Mouse (Mus musculus): ENCODE data around the gene Actn1. TPM values are rescaled to one million over a fixed set of nuclear protein-coding genes. Genes with fewer than 3 reads are reported as not detected.

Gene Actn1
- polyA plus RNA-seq, 1 experiment from 2014 or later: 51.2 TPM

- H3K36me3 ChIP-seq (ENCODE audit: control insufficient read depth, insufficient read depth, low read length): peaks cover 13% of the 10 kb centered on the region
- H3K4me1 ChIP-seq (ENCODE audit: control insufficient read depth, insufficient read depth, low read length): no peaks in the 10 kb centered on the region
- 18% methylated on average over 35 of the region's 35 CpGs for WGBS
- peak overlapping the region; percentile 72 for H3K9ac ChIP-seq (ENCODE audit: low read length)
- no peaks in the 10 kb centered on the region for H3K27me3 ChIP-seq (ENCODE audit: control insufficient read depth, insufficient read depth, low read length)
- H3K9me3 ChIP-seq (replicated peaks; ENCODE audit: control insufficient read depth, low read length): no peaks in the 10 kb centered on the region
- H3K27ac ChIP-seq (ENCODE audit: low read length): peak overlapping the region; percentile 65
- peak overlapping the region; percentile 59 for H3K4me3 ChIP-seq (replicated peaks; ENCODE audit: low read length)
- H3K4me2 ChIP-seq (ENCODE audit: low read depth, low read length): peak overlapping the region; percentile 38
- peak; percentile 68 for ATAC-seq (ENCODE audit: insufficient read depth, low FRiP score)
Measured at GRCm38 (mm10) chr12:80168178-80168686, 91.9 kb downstream of the Actn1 start.

GRCm38 (mm10) chr12:80167321-80167720 lies 92.8 kb downstream of the Actn1 start:
- ATAC-seq (ENCODE audit: insufficient read depth, low FRiP score): no peak
- no peaks in the 10 kb centered on the region for H3K9me3 ChIP-seq (replicated peaks; ENCODE audit: control insufficient read depth, low read length)
- no peaks in the 10 kb centered on the region for H3K4me1 ChIP-seq (ENCODE audit: control insufficient read depth, insufficient read depth, low read length)
- H3K4me2 ChIP-seq (ENCODE audit: low read depth, low read length): no peak overlapping the region
- WGBS: 80% methylated on average over 3 of the region's 3 CpGs
- H3K9ac ChIP-seq (ENCODE audit: low read length): no peak overlapping the region
- no peak overlapping the region for H3K27ac ChIP-seq (ENCODE audit: low read length)
- H3K27me3 ChIP-seq (ENCODE audit: control insufficient read depth, insufficient read depth, low read length): no peaks in the 10 kb centered on the region
- peaks cover 5% of the 10 kb centered on the region; the same call in 1 of the 2 replicates for H3K36me3 ChIP-seq (ENCODE audit: control insufficient read depth, insufficient read depth, low read length)
- no peak overlapping the region for H3K4me3 ChIP-seq (replicated peaks; ENCODE audit: low read length)

- H3K4me3 ChIP-seq (replicated peaks; ENCODE audit: low read length): no peak overlapping the region
- H3K27me3 ChIP-seq (ENCODE audit: control insufficient read depth, insufficient read depth, low read length): no peaks in the 10 kb centered on the region
- no peak overlapping the region for H3K9ac ChIP-seq (ENCODE audit: low read length)
- WGBS: 74% methylated on average over 4 of the region's 4 CpGs
- no peaks in the 10 kb centered on the region for H3K4me1 ChIP-seq (ENCODE audit: control insufficient read depth, insufficient read depth, low read length)
- peaks cover 5% of the 10 kb centered on the region; the same call in 1 of the 2 replicates for H3K36me3 ChIP-seq (ENCODE audit: control insufficient read depth, insufficient read depth, low read length)
- H3K9me3 ChIP-seq (replicated peaks; ENCODE audit: control insufficient read depth, low read length): no peaks in the 10 kb centered on the region
- no peak overlapping the region for H3K4me2 ChIP-seq (ENCODE audit: low read depth, low read length)
- H3K27ac ChIP-seq (ENCODE audit: low read length): no peak overlapping the region
- no peak for ATAC-seq (ENCODE audit: insufficient read depth, low FRiP score)
Measured at GRCm38 (mm10) chr12:80166651-80167050, 93.5 kb downstream of the Actn1 start.

GRCm38 (mm10) chr12:80164526-80164925 lies 95.6 kb downstream of the Actn1 start:
- Histone ChIP-seq H3K4me3 (replicated peaks; ENCODE audit: low read length) (no peak overlapping the region), H3K4me1 (ENCODE audit: control insufficient read depth, insufficient read depth, low read length) (no peaks in the 10 kb centered on the region), H3K4me2 (ENCODE audit: low read depth, low read length) (no peak overlapping the region), H3K27ac (ENCODE audit: low read length) (no peak overlapping the region), H3K9ac (ENCODE audit: low read length) (no peak overlapping the region), H3K36me3 (ENCODE audit: control insufficient read depth, insufficient read depth, low read length) (peaks cover 5% of the 10 kb centered on the region; the same call in 1 of the 2 replicates), H3K9me3 (replicated peaks; ENCODE audit: control insufficient read depth, low read length) (no peaks in the 10 kb centered on the region), H3K27me3 (ENCODE audit: control insufficient read depth, insufficient read depth, low read length) (no peaks in the 10 kb centered on the region)
- no peak for ATAC-seq (ENCODE audit: insufficient read depth, low FRiP score)
- 82% methylated on average over 8 of the region's 8 CpGs for WGBS

DNA sequence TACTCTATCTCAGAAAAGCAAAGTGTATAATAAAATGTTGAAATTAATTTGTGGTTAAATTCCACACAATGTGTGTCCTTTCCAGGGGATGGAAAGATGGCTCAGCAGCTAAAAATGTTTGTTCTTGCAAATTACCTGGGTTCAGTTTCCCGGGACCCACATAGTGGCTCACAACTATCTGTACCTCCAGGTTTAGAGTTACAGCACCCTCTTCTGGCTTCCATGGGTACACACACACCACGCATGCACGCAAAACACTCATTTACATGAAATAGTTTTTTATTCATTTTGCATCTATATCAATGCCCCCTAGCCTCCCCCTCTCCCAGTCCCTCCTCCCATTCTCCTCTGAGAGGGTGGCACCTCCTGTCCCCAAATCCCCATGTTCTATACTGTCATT lies 97.7 kb downstream of the Actn1 start:
- WGBS: 80% methylated on average over 3 of the region's 3 CpGs
- Histone ChIP-seq H3K4me3 (replicated peaks; ENCODE audit: low read length) (no peak overlapping the region), H3K9ac (ENCODE audit: low read length) (no peak overlapping the region), H3K9me3 (replicated peaks; ENCODE audit: control insufficient read depth, low read length) (no peaks in the 10 kb centered on the region), H3K4me2 (ENCODE audit: low read depth, low read length) (no peak overlapping the region), H3K36me3 (ENCODE audit: control insufficient read depth, insufficient read depth, low read length) (peaks cover 5% of the 10 kb centered on the region; the same call in 1 of the 2 replicates), H3K27ac (ENCODE audit: low read length) (no peak overlapping the region), H3K27me3 (ENCODE audit: control insufficient read depth, insufficient read depth, low read length) (no peaks in the 10 kb centered on the region), H3K4me1 (ENCODE audit: control insufficient read depth, insufficient read depth, low read length) (no peaks in the 10 kb centered on the region)
- no peak for ATAC-seq (ENCODE audit: insufficient read depth, low FRiP score)

DNA sequence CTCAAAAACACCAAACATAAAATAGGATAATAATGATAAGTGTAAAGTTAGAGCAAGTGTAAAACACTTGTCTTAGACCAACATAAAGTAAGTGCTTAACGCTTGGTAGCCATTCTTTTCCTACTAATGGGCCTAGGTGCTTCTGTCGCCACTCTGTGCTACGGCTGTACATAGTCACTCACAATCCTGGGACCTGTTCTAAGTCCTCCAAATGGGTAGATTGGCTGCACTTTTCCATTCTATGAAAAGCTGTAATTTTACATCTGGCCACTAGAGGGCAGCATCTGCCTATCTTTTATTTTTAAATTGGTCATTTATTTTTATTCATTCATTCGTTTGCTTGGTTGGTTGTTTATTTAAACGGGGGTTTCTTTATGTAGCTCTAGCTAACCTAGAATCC lies 102.5 kb downstream of the Actn1 start:
- no peaks in the 10 kb centered on the region for H3K4me1 ChIP-seq (ENCODE audit: control insufficient read depth, insufficient read depth, low read length)
- ATAC-seq (ENCODE audit: insufficient read depth, low FRiP score): no peak
- H3K27ac ChIP-seq (ENCODE audit: low read length): no peak overlapping the region
- H3K27me3 ChIP-seq (ENCODE audit: control insufficient read depth, insufficient read depth, low read length): no peaks in the 10 kb centered on the region
- H3K4me3 ChIP-seq (replicated peaks; ENCODE audit: low read length): no peak overlapping the region; the same call in 1 of the 2 replicates
- H3K36me3 ChIP-seq (ENCODE audit: control insufficient read depth, insufficient read depth, low read length): no peaks in the 10 kb centered on the region
- 7% methylated on average over 5 of the region's 5 CpGs for WGBS
- H3K9ac ChIP-seq (ENCODE audit: low read length): peak overlapping the region; percentile 28; the same call in 1 of the 2 replicates
- peak overlapping the region; percentile 29; the same call in 1 of the 2 replicates for H3K4me2 ChIP-seq (ENCODE audit: low read depth, low read length)
- H3K9me3 ChIP-seq (replicated peaks; ENCODE audit: control insufficient read depth, low read length): no peaks in the 10 kb centered on the region

GRCm38 (mm10) chr12:80153687-80154326 lies 106.4 kb downstream of the Actn1 start:
- Histone ChIP-seq H3K4me2 (ENCODE audit: low read depth, low read length) (no peak overlapping the region), H3K9me3 (replicated peaks; ENCODE audit: control insufficient read depth, low read length) (0 out of 2 replicates have a peak, but pooled peaks cover 3% of the 10 kb centered on the region), H3K4me3 (replicated peaks; ENCODE audit: low read length) (no peak overlapping the region), H3K36me3 (ENCODE audit: control insufficient read depth, insufficient read depth, low read length) (no peaks in the 10 kb centered on the region), H3K9ac (ENCODE audit: low read length) (no peak overlapping the region), H3K27me3 (ENCODE audit: control insufficient read depth, insufficient read depth, low read length) (no peaks in the 10 kb centered on the region), H3K27ac (ENCODE audit: low read length) (no peak overlapping the region), H3K4me1 (ENCODE audit: control insufficient read depth, insufficient read depth, low read length) (no peaks in the 10 kb centered on the region)
- ATAC-seq (ENCODE audit: insufficient read depth, low FRiP score): no peak
- 39% methylated on average over 10 of the region's 10 CpGs for WGBS

DNA sequence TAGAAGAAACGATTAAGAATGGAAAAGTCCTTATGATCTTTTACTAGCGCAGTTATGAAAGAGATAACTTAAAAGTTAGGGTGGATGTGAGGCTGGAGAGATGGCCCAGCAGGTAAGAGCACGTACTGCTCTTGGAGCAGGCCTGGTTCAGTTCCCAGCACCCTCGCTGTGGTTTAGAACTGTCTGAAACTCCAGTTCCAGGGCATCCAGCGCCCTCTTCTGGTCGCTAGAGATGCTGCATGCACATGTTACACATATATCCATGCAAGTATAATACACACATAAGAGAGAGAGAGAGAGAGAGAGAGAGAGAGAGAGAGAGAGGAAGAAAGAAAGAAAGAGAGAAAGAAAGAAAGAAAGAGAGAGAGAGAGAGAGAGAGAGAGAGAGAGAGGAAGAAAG lies 107.1 kb downstream of the Actn1 start:
- H3K9me3 ChIP-seq (replicated peaks; ENCODE audit: control insufficient read depth, low read length): 0 out of 2 replicates have a peak, but pooled peaks cover 3% of the 10 kb centered on the region
- H3K27ac ChIP-seq (ENCODE audit: low read length): no peak overlapping the region
- no peak overlapping the region for H3K9ac ChIP-seq (ENCODE audit: low read length)
- ATAC-seq (ENCODE audit: insufficient read depth, low FRiP score): no peak
- H3K4me1 ChIP-seq (ENCODE audit: control insufficient read depth, insufficient read depth, low read length): no peaks in the 10 kb centered on the region
- no peak overlapping the region for H3K4me3 ChIP-seq (replicated peaks; ENCODE audit: low read length)
- no peaks in the 10 kb centered on the region for H3K27me3 ChIP-seq (ENCODE audit: control insufficient read depth, insufficient read depth, low read length)
- no peaks in the 10 kb centered on the region for H3K36me3 ChIP-seq (ENCODE audit: control insufficient read depth, insufficient read depth, low read length)
- no peak overlapping the region for H3K4me2 ChIP-seq (ENCODE audit: low read depth, low read length)
- 84% methylated on average over 6 of the region's 6 CpGs for WGBS

DNA sequence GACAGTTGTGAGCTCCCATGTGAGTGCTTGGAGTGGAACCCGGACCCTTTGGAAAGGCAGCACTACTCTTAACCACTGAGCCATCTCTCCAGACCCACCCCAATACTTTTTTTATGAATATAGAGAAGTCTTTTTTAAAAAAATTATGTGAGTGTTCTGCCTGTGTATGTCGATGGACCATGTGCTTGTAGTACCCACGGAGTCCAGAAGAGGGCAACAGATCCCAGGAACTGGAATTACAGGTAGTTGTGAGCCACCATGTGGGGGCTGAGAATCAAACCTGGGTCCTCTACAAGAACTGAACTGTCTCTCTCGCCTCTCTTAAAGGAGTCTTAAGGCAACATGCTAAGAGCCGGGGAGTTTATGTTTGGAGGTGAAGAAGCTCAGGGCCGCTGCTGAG lies 108.3 kb downstream of the Actn1 start:
- H3K9ac ChIP-seq (ENCODE audit: low read length): no peak overlapping the region
- ATAC-seq (ENCODE audit: insufficient read depth, low FRiP score): no peak
- H3K36me3 ChIP-seq (ENCODE audit: control insufficient read depth, insufficient read depth, low read length): no peaks in the 10 kb centered on the region
- WGBS: 90% methylated on average over 6 of the region's 6 CpGs
- no peaks in the 10 kb centered on the region for H3K27me3 ChIP-seq (ENCODE audit: control insufficient read depth, insufficient read depth, low read length)
- no peak overlapping the region for H3K4me3 ChIP-seq (replicated peaks; ENCODE audit: low read length)
- no peak overlapping the region for H3K4me2 ChIP-seq (ENCODE audit: low read depth, low read length)
- H3K4me1 ChIP-seq (ENCODE audit: control insufficient read depth, insufficient read depth, low read length): peaks cover 4% of the 10 kb centered on the region; the same call in 1 of the 2 replicates
- 0 out of 2 replicates have a peak, but pooled peaks cover 3% of the 10 kb centered on the region for H3K9me3 ChIP-seq (replicated peaks; ENCODE audit: control insufficient read depth, low read length)
- H3K27ac ChIP-seq (ENCODE audit: low read length): no peak overlapping the region

All from stomach, embryonic 16.5 days (tissue).